15 mouse cellular contexts compared by ENCODE assay signal in the genomic region with DNA sequence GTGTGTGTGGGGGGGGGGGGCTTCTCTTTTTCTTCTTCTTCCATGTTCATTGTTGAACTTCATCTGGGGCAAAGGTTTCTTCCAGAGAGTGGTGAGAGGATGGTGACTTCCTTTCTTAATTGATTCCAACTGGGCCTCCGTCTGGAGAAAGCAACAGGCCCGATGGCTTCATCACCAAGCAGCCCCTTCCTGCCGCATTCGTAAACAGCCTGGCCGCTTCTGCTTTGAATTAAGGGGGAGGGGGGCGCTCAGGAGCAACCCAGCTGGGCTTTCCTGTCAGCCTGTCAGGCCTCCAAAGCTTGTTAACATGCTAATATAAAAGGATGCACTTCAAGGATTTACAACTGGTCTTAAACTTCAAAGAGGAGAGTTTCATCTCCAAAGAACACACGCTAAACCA.
DNase-seq lines count a peak whose midpoint lies in the region; ATAC-seq and TF ChIP-seq lines count a peak whose summit lies in the region.
"Had no signal": no experiment of that assay in that cellular context is flagged by ENCODE, and none has a peak within 500 bp of the region (broad histone marks: within the 10 kb centered on the region; RNA-seq: fewer than 3 reads in every experiment).

No protein-coding gene starts in this region.

- no peak overlapping the region for H3K9ac ChIP-seq in lung, embryonic 14.5 days
- H3K9ac ChIP-seq in forebrain, embryonic 13.5 days = no peak overlapping the region
- no peak overlapping the region for H3K9ac ChIP-seq in midbrain, embryonic 13.5 days (replicated peaks)
- H3K9ac ChIP-seq: neural tube, embryonic 12.5 days had no signal

- no peaks in the 10 kb centered on the region for H3K4me1 ChIP-seq in lung, embryonic 14.5 days (ENCODE audit: insufficient read depth)
- H3K4me1 ChIP-seq in lung, adult 2 months (ENCODE audit: control insufficient read depth, insufficient read depth, low read length) = no peaks in the 10 kb centered on the region
- H3K4me1 ChIP-seq in forebrain, embryonic 13.5 days = peaks cover 35% of the 10 kb centered on the region
- peaks cover 19% of the 10 kb centered on the region for H3K4me1 ChIP-seq in midbrain, embryonic 13.5 days (replicated peaks)

- no peak overlapping the region for H3K27ac ChIP-seq in lung, embryonic 14.5 days (ENCODE audit: low read depth)
- no peak overlapping the region for H3K27ac ChIP-seq in forebrain, embryonic 13.5 days
- H3K27ac ChIP-seq in midbrain, embryonic 13.5 days = no peak overlapping the region
- H3K27ac ChIP-seq: neural tube, embryonic 12.5 days had no signal

- no peak for ATAC-seq in lung, embryonic 14.5 days (ENCODE audit: insufficient read depth)
- peak; percentile 40; the same call in 1 of the 2 replicates for ATAC-seq in forebrain, embryonic 13.5 days
- peak; percentile 24; the same call in 1 of the 2 replicates for ATAC-seq in midbrain, embryonic 13.5 days
- no peak for ATAC-seq in megakaryocyte-erythroid progenitor cell, adult 5-6 weeks (replicated peaks; ENCODE audit: low FRiP score, low TSS enrichment, poor library complexity, severe bottlenecking)
- ATAC-seq: activated CD4-positive, CD25-positive, alpha-beta regulatory T cell, adult 4 months had no signal

- H3K36me3 ChIP-seq in lung, embryonic 14.5 days (ENCODE audit: insufficient read depth) = no peaks in the 10 kb centered on the region
- H3K36me3 ChIP-seq in forebrain, embryonic 13.5 days (ENCODE audit: poor library complexity, severe bottlenecking) = no peaks in the 10 kb centered on the region
- no peaks in the 10 kb centered on the region for H3K36me3 ChIP-seq in midbrain, embryonic 13.5 days
- H3K36me3 ChIP-seq: neural tube, embryonic 12.5 days had no signal

- WGBS in lung, embryonic 14.5 days = 6% methylated on average over 7 of the region's 7 CpGs
- WGBS in lung, adult 2 months = 15% methylated on average over 7 of the region's 7 CpGs
- 0% methylated on average over 7 of the region's 7 CpGs for WGBS in forebrain, embryonic 13.5 days
- 2% methylated on average over 7 of the region's 7 CpGs for WGBS in midbrain, embryonic 13.5 days

- no peak overlapping the region for H3K4me3 ChIP-seq in lung, embryonic 14.5 days (ENCODE audit: low read depth, low read length)
- H3K4me3 ChIP-seq in lung, adult 2 months (replicated peaks; ENCODE audit: extremely low read depth, low read depth, low read length) = no peak overlapping the region
- H3K4me3 ChIP-seq in forebrain, embryonic 13.5 days = no peak overlapping the region
- no peak overlapping the region for H3K4me3 ChIP-seq in midbrain, embryonic 13.5 days (replicated peaks)
- H3K4me3 ChIP-seq: neural tube, embryonic 12.5 days had no signal

- DNase-seq in cerebellum, postnatal 10 days = peak; percentile 23 to 25
- no peak for DNase-seq in cerebellum, adult 8-10 months
- peak; percentile 39 for DNase-seq in lung, embryonic 14.5 days
- no peak for DNase-seq in lung, adult 2 months
- no peak for DNase-seq in spleen, postnatal 4 days (ENCODE audit: low spot score in 2 of 2)
- DNase-seq: gastrocnemius, postnatal 25 days; heart, postnatal 36 days; kidney, postnatal 25 days; lung, postnatal 10 days; thymus, adult 18-20 months had no signal

- H3K4me2 ChIP-seq in lung, embryonic 14.5 days = no peak overlapping the region
- H3K4me2 ChIP-seq in forebrain, embryonic 13.5 days = no peak overlapping the region
- H3K4me2 ChIP-seq in midbrain, embryonic 13.5 days (replicated peaks) = no peak overlapping the region; the same call in 1 of the 2 replicates
- H3K4me2 ChIP-seq: neural tube, embryonic 12.5 days had no signal

- TF ChIP-seq CTCF in lung, embryonic 14.5 days (IDR thresholded peaks at IDR 0.05; ENCODE audit: low read depth) = no peak
- TF ChIP-seq CTCF in lung, adult 2 months (IDR thresholded peaks at IDR 0.05; ENCODE audit: insufficient read depth, low read length) = no peak

- peaks cover 11% of the 10 kb centered on the region; the same call in 1 of the 2 replicates for H3K27me3 ChIP-seq in lung, embryonic 14.5 days (ENCODE audit: insufficient read depth, low read length)
- H3K27me3 ChIP-seq in forebrain, embryonic 13.5 days = peaks cover 10% of the 10 kb centered on the region
- peaks cover 37% of the 10 kb centered on the region for H3K27me3 ChIP-seq in midbrain, embryonic 13.5 days

- no peaks in the 10 kb centered on the region for H3K9me3 ChIP-seq in lung, embryonic 14.5 days (ENCODE audit: low read depth, low read length)
- no peaks in the 10 kb centered on the region for H3K9me3 ChIP-seq in forebrain, embryonic 13.5 days (replicated peaks)
- no peaks in the 10 kb centered on the region for H3K9me3 ChIP-seq in midbrain, embryonic 13.5 days
- H3K9me3 ChIP-seq: neural tube, embryonic 12.5 days had no signal

- TF ChIP-seq POLR2A in lung, adult 2 months (IDR thresholded peaks at IDR 0.05; ENCODE audit: borderline replicate concordance, extremely low read depth, low read depth, low read length) = no peak

Comparison
In these comparisons a context has a peak if more than half of its experiments do, and no peak if none do; other contexts are left out.
1. DNase-seq: peak in cerebellum, postnatal 10 days (2 of 2) and lung, embryonic 14.5 days (single experiment); none in cerebellum, adult 8-10 months (single experiment), lung, adult 2 months (single experiment) and spleen, postnatal 4 days (0 of 2).
2. ATAC-seq: peak in forebrain, embryonic 13.5 days (single experiment) and midbrain, embryonic 13.5 days (single experiment); none in lung, embryonic 14.5 days (single experiment) and megakaryocyte-erythroid progenitor cell, adult 5-6 weeks (single experiment).